Mouse (Mus musculus): ENCODE data around the gene Srgap1.

Gene Srgap1

GRCm38 (mm10) chr10:121877906-121878305, 169.2 kb downstream of the Srgap1 start:
- DNase-seq = peak; percentile 58

GRCm38 (mm10) chr10:121873063-121873489, 174.0 kb downstream of the Srgap1 start:
- DNase-seq = no peak

GRCm38 (mm10) chr10:121869941-121870340, 177.2 kb downstream of the Srgap1 start:
- peak; percentile 89 for DNase-seq

- DNase-seq = peak; percentile 46
Measured at GRCm38 (mm10) chr10:121868255-121868654, 178.9 kb downstream of the Srgap1 start.

GRCm38 (mm10) chr10:121865503-121866239, 181.4 kb downstream of the Srgap1 start:
- peak; percentile 55 for DNase-seq

GRCm38 (mm10) chr10:121860924-121861323, 186.2 kb downstream of the Srgap1 start:
- peak; percentile 61 for DNase-seq

GRCm38 (mm10) chr10:121859803-121860571, 187.1 kb downstream of the Srgap1 start:
- DNase-seq = no peak

GRCm38 (mm10) chr10:121858911-121859310, 188.2 kb downstream of the Srgap1 start:
- no peak for DNase-seq

GRCm38 (mm10) chr10:121858086-121858485, 189.0 kb downstream of the Srgap1 start:
- no peak for DNase-seq

- DNase-seq = no peak
Measured at GRCm38 (mm10) chr10:121855863-121856446, 191.2 kb downstream of the Srgap1 start.

GRCm38 (mm10) chr10:121853385-121853808, 193.7 kb downstream of the Srgap1 start:
- no peak for DNase-seq

- peak; percentile 93 for DNase-seq
Measured at GRCm38 (mm10) chr10:121849496-121849895, 197.6 kb downstream of the Srgap1 start.

GRCm38 (mm10) chr10:121845677-121846076, 201.4 kb downstream of the Srgap1 start:
- no peak for DNase-seq

GRCm38 (mm10) chr10:121837166-121837898, 209.8 kb downstream of the Srgap1 start:
- peak; percentile 96 for DNase-seq

- peak; percentile 95 for DNase-seq
Measured at GRCm38 (mm10) chr10:121836507-121837165, 210.5 kb downstream of the Srgap1 start.

GRCm38 (mm10) chr10:121833443-121833842, 213.7 kb downstream of the Srgap1 start:
- no peak for DNase-seq

GRCm38 (mm10) chr10:121830335-121831307, 216.5 kb downstream of the Srgap1 start:
- DNase-seq = no peak

- no peak for DNase-seq
Measured at GRCm38 (mm10) chr10:121829800-121830303, 217.3 kb downstream of the Srgap1 start.

GRCm38 (mm10) chr10:121829034-121829433, 218.1 kb downstream of the Srgap1 start:
- no peak for DNase-seq

GRCm38 (mm10) chr10:121822674-121823073, 224.4 kb downstream of the Srgap1 start:
- no peak for DNase-seq

- no peak for DNase-seq
Measured at GRCm38 (mm10) chr10:121820846-121821245, 226.3 kb downstream of the Srgap1 start.
